Mouse (Mus musculus) hindbrain, embryonic 12.5 days (tissue): ENCODE results near the gene Slc9a3r1. TPM values are rescaled to one million over a fixed set of nuclear protein-coding genes. Genes with fewer than 3 reads are reported as not detected.

Experiments
- ATAC-seq: fragments of 200-750 bp; cut with Nextera tagmentation; 2 replicates; pipeline ENCODE4 v1.8.0; 2017; ENCODE audit warnings: moderate TSS enrichment; ENCODE audit not compliant: low FRiP score
- H3K27ac ChIP-seq: fragments of 300-500 bp; sonication (generic); 2 replicates; pipeline ENCODE4 v1.5.1; 2016; ENCODE audit warnings: mild to moderate bottlenecking
- H3K27me3 ChIP-seq: fragments of 300-500 bp; sonication (generic); 2 replicates; pipeline ENCODE4 v1.6.1; 2016; ENCODE audit warnings: mild to moderate bottlenecking
- H3K36me3 ChIP-seq: fragments of 300-500 bp; sonication (generic); 2 replicates; pipeline ENCODE4 v1.6.1; 2016; ENCODE audit warnings: mild to moderate bottlenecking
- H3K4me1 ChIP-seq: fragments of 300-500 bp; sonication (generic); 2 replicates; pipeline ENCODE4 v1.6.1; 2016
- H3K4me2 ChIP-seq: fragments of 300-500 bp; sonication (generic); replicated peaks from 2 replicates; pipeline ENCODE4 v1.6.1; 2016; ENCODE audit warnings: mild to moderate bottlenecking
- H3K4me3 ChIP-seq: fragments of 300-500 bp; sonication (generic); 2 replicates; pipeline ENCODE4 v1.5.1; 2016; ENCODE audit warnings: mild to moderate bottlenecking
- H3K9ac ChIP-seq: fragments of 300-500 bp; sonication (generic); 2 replicates; pipeline ENCODE4 v1.6.1; 2016; ENCODE audit warnings: mild to moderate bottlenecking, moderate library complexity
- H3K9me3 ChIP-seq: fragments of 300-500 bp; sonication (generic); replicated peaks from 2 replicates; pipeline ENCODE4 v1.6.1; 2016; ENCODE audit warnings: mild to moderate bottlenecking
- WGBS: fragments of 180-500 bp; shearing (Covaris S2); methylation state at CpG from one replicate; pipeline ENCODE4 v1.1.7; 2016; 5-methylcytosine and 5-hydroxymethylcytosine counted together
- polyA plus RNA-seq: library from polyadenylated mRNA; unstranded; fragments of >200 nt; fragmentation: Nextera tagmentation; extraction: Ambion mirVana; gene quantifications from 2 replicates; pipeline ENCODE4 v1.2.1, GENCODE M21; 2016

Gene Slc9a3r1
- polyA plus RNA-seq, 1 experiment from 2014 or later, result 42.3 TPM

GRCm38 (mm10) chr11:115200520-115200919, 37.4 kb downstream of the Slc9a3r1 start:
- H3K9ac ChIP-seq, result no peak overlapping the region
- H3K4me1 ChIP-seq, result peaks cover 14% of the 10 kb centered on the region
- no peaks in the 10 kb centered on the region for H3K9me3 ChIP-seq
- WGBS, result 93% methylated on average over 4 of the region's 4 CpGs
- no peak overlapping the region for H3K4me3 ChIP-seq
- H3K27me3 ChIP-seq, result no peaks in the 10 kb centered on the region; the same call in 1 of the 2 replicates
- ATAC-seq, result no peak
- peaks cover 22% of the 10 kb centered on the region for H3K36me3 ChIP-seq
- no peak overlapping the region for H3K27ac ChIP-seq
- no peak overlapping the region for H3K4me2 ChIP-seq

GRCm38 (mm10) chr11:115202316-115202715, 39.2 kb downstream of the Slc9a3r1 start:
- Histone ChIP-seq H3K27me3 (no peaks in the 10 kb centered on the region; the same call in 1 of the 2 replicates), H3K9me3 (no peaks in the 10 kb centered on the region), H3K4me2 (no peak overlapping the region), H3K27ac (no peak overlapping the region), H3K4me1 (peaks cover 18% of the 10 kb centered on the region), H3K9ac (no peak overlapping the region), H3K36me3 (peaks cover 22% of the 10 kb centered on the region), H3K4me3 (no peak overlapping the region)
- ATAC-seq, result peak; percentile 53; the same call in 1 of the 2 replicates
- WGBS, result 15% methylated on average over 12 of the region's 12 CpGs

- Histone ChIP-seq H3K4me1 (peaks cover 19% of the 10 kb centered on the region), H3K9me3 (no peaks in the 10 kb centered on the region), H3K27ac (no peak overlapping the region), H3K9ac (no peak overlapping the region), H3K27me3 (no peaks in the 10 kb centered on the region; the same call in 1 of the 2 replicates), H3K36me3 (peaks cover 20% of the 10 kb centered on the region), H3K4me2 (no peak overlapping the region), H3K4me3 (no peak overlapping the region)
- ATAC-seq, result no peak
- 87% methylated on average over 9 of the region's 9 CpGs for WGBS
Measured at GRCm38 (mm10) chr11:115202756-115203155, 39.6 kb downstream of the Slc9a3r1 start.

- no peak overlapping the region for H3K27ac ChIP-seq
- peaks cover 8% of the 10 kb centered on the region for H3K36me3 ChIP-seq
Measured at GRCm38 (mm10) chr11:115208126-115208525, 45.0 kb downstream of the Slc9a3r1 start.

GRCm38 (mm10) chr11:115208776-115209732, 45.9 kb downstream of the Slc9a3r1 start:
- ATAC-seq, result no peak

More at GRCm38 (mm10) chr11:115208126-115208525, 45.0 kb downstream of the Slc9a3r1 start:
- Histone ChIP-seq H3K4me3 (no peak overlapping the region), H3K4me1 (peaks cover 39% of the 10 kb centered on the region), H3K9ac (no peak overlapping the region), H3K4me2 (no peak overlapping the region), H3K9me3 (no peaks in the 10 kb centered on the region), H3K27me3 (no peaks in the 10 kb centered on the region; the same call in 1 of the 2 replicates)
- 69% methylated on average over 12 of the region's 12 CpGs for WGBS
- no peak for ATAC-seq

GRCm38 (mm10) chr11:115209958-115210357, 46.8 kb downstream of the Slc9a3r1 start:
- no peak overlapping the region for H3K9ac ChIP-seq
- H3K27ac ChIP-seq, result no peak overlapping the region
- no peaks in the 10 kb centered on the region for H3K9me3 ChIP-seq
- WGBS, result 78% methylated on average over 7 of the region's 7 CpGs
- peaks cover 45% of the 10 kb centered on the region for H3K4me1 ChIP-seq
- no peak overlapping the region for H3K4me2 ChIP-seq
- no peaks in the 10 kb centered on the region; the same call in 1 of the 2 replicates for H3K27me3 ChIP-seq
- no peak overlapping the region for H3K4me3 ChIP-seq
- no peak for ATAC-seq
- H3K36me3 ChIP-seq, result peaks cover 7% of the 10 kb centered on the region

More at GRCm38 (mm10) chr11:115208776-115209732, 45.9 kb downstream of the Slc9a3r1 start:
- Histone ChIP-seq H3K4me1 (peaks cover 42% of the 10 kb centered on the region), H3K36me3 (peaks cover 8% of the 10 kb centered on the region), H3K4me3 (no peak overlapping the region), H3K9me3 (no peaks in the 10 kb centered on the region), H3K27ac (no peak overlapping the region), H3K4me2 (no peak overlapping the region), H3K9ac (peak overlapping the region; percentile 23; the same call in 1 of the 2 replicates), H3K27me3 (no peaks in the 10 kb centered on the region; the same call in 1 of the 2 replicates)
- WGBS, result 78% methylated on average over 25 of the region's 25 CpGs

- 48% methylated on average over 13 of the region's 13 CpGs for WGBS
- Histone ChIP-seq H3K27me3 (no peaks in the 10 kb centered on the region; the same call in 1 of the 2 replicates), H3K27ac (no peak overlapping the region), H3K4me3 (no peak overlapping the region), H3K36me3 (peaks cover 5% of the 10 kb centered on the region), H3K9me3 (no peaks in the 10 kb centered on the region), H3K4me1 (peaks cover 41% of the 10 kb centered on the region), H3K9ac (no peak overlapping the region), H3K4me2 (no peak overlapping the region)
- no peak for ATAC-seq
Measured at GRCm38 (mm10) chr11:115212116-115212515, 49.0 kb downstream of the Slc9a3r1 start.

GRCm38 (mm10) chr11:115215123-115215522, 52.0 kb downstream of the Slc9a3r1 start:
- Histone ChIP-seq H3K27ac (no peak overlapping the region), H3K4me3 (no peak overlapping the region), H3K4me1 (peaks cover 30% of the 10 kb centered on the region), H3K36me3 (no peaks in the 10 kb centered on the region), H3K4me2 (no peak overlapping the region), H3K27me3 (no peaks in the 10 kb centered on the region; the same call in 1 of the 2 replicates), H3K9ac (no peak overlapping the region), H3K9me3 (no peaks in the 10 kb centered on the region)
- no peak for ATAC-seq
- WGBS, result 53% methylated on average over 5 of the region's 5 CpGs

GRCm38 (mm10) chr11:115217439-115218410, 54.6 kb downstream of the Slc9a3r1 start:
- H3K36me3 ChIP-seq, result no peaks in the 10 kb centered on the region
- H3K27me3 ChIP-seq, result no peaks in the 10 kb centered on the region
- no peak overlapping the region for H3K9ac ChIP-seq
- H3K9me3 ChIP-seq, result no peaks in the 10 kb centered on the region
- ATAC-seq, result no peak
- H3K4me2 ChIP-seq, result no peak overlapping the region
- WGBS, result 65% methylated on average over 18 of the region's 18 CpGs
- no peak overlapping the region for H3K4me3 ChIP-seq
- peaks cover 23% of the 10 kb centered on the region for H3K4me1 ChIP-seq
- no peak overlapping the region for H3K27ac ChIP-seq

- H3K9ac ChIP-seq, result no peak overlapping the region
- no peak overlapping the region for H3K4me2 ChIP-seq
- no peaks in the 10 kb centered on the region for H3K36me3 ChIP-seq
- H3K9me3 ChIP-seq, result no peaks in the 10 kb centered on the region
- peaks cover 4% of the 10 kb centered on the region for H3K27me3 ChIP-seq
- H3K4me1 ChIP-seq, result peaks cover 34% of the 10 kb centered on the region
- WGBS, result 78% methylated on average over 9 of the region's 9 CpGs
- H3K4me3 ChIP-seq, result no peak overlapping the region
- no peak overlapping the region for H3K27ac ChIP-seq
- no peak for ATAC-seq
Measured at GRCm38 (mm10) chr11:115219263-115219662, 56.1 kb downstream of the Slc9a3r1 start.

- H3K4me2 ChIP-seq, result no peak overlapping the region
- peaks cover 7% of the 10 kb centered on the region for H3K27me3 ChIP-seq
- no peak overlapping the region for H3K4me3 ChIP-seq
- no peak for ATAC-seq
- 88% methylated on average over 10 of the region's 10 CpGs for WGBS
- H3K9me3 ChIP-seq, result no peaks in the 10 kb centered on the region
- peaks cover 37% of the 10 kb centered on the region for H3K4me1 ChIP-seq
- no peaks in the 10 kb centered on the region for H3K36me3 ChIP-seq
- H3K27ac ChIP-seq, result no peak overlapping the region
- no peak overlapping the region for H3K9ac ChIP-seq
Measured at GRCm38 (mm10) chr11:115219685-115220084, 56.5 kb downstream of the Slc9a3r1 start.

- Histone ChIP-seq H3K4me3 (no peak overlapping the region), H3K27ac (no peak overlapping the region), H3K27me3 (peaks cover 7% of the 10 kb centered on the region), H3K4me1 (peaks cover 58% of the 10 kb centered on the region), H3K36me3 (no peaks in the 10 kb centered on the region), H3K4me2 (no peak overlapping the region), H3K9ac (no peak overlapping the region), H3K9me3 (no peaks in the 10 kb centered on the region)
- WGBS, result 53% methylated on average over 12 of the region's 12 CpGs
- ATAC-seq, result no peak
Measured at GRCm38 (mm10) chr11:115222077-115222476, 58.9 kb downstream of the Slc9a3r1 start.
